Mouse (Mus musculus) embryonic facial prominence, embryonic 15.5 days (tissue): ENCODE results near the gene Kif16b. TPM values are rescaled to one million over a fixed set of nuclear protein-coding genes. Genes with fewer than 3 reads are reported as not detected.
A peak's percentile ranks its signal among the peaks of the same experiment; 100 is the strongest.

Source experiments
- ATAC-seq: fragments of 200-750 bp; cut with Nextera tagmentation; 2 replicates; pipeline ENCODE4 v1.8.0; 2017; ENCODE audit warnings: low read depth, moderate TSS enrichment; ENCODE audit not compliant: insufficient number of reproducible peaks, low FRiP score, low TSS enrichment
- H3K27ac ChIP-seq: fragments of 300-500 bp; sonication (generic); replicated peaks from 2 replicates; pipeline ENCODE4 v1.5.1; 2015; ENCODE audit warnings: mild to moderate bottlenecking, inconsistent platforms
- H3K27me3 ChIP-seq: fragments of 300-500 bp; sonication (generic); 2 replicates; pipeline ENCODE4 v1.6.1; 2015; ENCODE audit warnings: inconsistent platforms
- H3K36me3 ChIP-seq: fragments of 300-500 bp; sonication (generic); 2 replicates; pipeline ENCODE4 v1.6.1; 2015; ENCODE audit warnings: mild to moderate bottlenecking, inconsistent platforms
- H3K4me1 ChIP-seq: fragments of 300-500 bp; sonication (generic); 2 replicates; pipeline ENCODE4 v1.6.1; 2015; ENCODE audit warnings: inconsistent platforms
- H3K4me2 ChIP-seq: fragments of 300-500 bp; sonication (generic); replicated peaks from 2 replicates; pipeline ENCODE4 v1.6.1; 2015; ENCODE audit warnings: mild to moderate bottlenecking, inconsistent platforms
- H3K4me3 ChIP-seq: fragments of 300-500 bp; sonication (generic); replicated peaks from 2 replicates; pipeline ENCODE4 v1.5.1; 2015; ENCODE audit warnings: mild to moderate bottlenecking, inconsistent platforms
- H3K9ac ChIP-seq: fragments of 300-500 bp; sonication (generic); 2 replicates; pipeline ENCODE4 v1.6.1; 2015; ENCODE audit warnings: inconsistent platforms
- H3K9me3 ChIP-seq: fragments of 300-500 bp; sonication (generic); replicated peaks from 2 replicates; pipeline ENCODE4 v1.6.1; 2016; ENCODE audit warnings: inconsistent platforms
- WGBS: fragments of 180-500 bp; shearing (Covaris S2); methylation state at CpG from one replicate; pipeline ENCODE4 v1.1.7; 2015; 5-methylcytosine and 5-hydroxymethylcytosine counted together
- polyA plus RNA-seq: library from polyadenylated mRNA; unstranded; fragments of >200 nt; fragmentation: Nextera tagmentation; extraction: Ambion mirVana; gene quantifications from 2 replicates; pipeline ENCODE4 v1.2.1, GENCODE M21; 2015

The Kif16b gene
- polyA plus RNA-seq, 1 experiment from 2014 or later: 10.9 TPM

DNA sequence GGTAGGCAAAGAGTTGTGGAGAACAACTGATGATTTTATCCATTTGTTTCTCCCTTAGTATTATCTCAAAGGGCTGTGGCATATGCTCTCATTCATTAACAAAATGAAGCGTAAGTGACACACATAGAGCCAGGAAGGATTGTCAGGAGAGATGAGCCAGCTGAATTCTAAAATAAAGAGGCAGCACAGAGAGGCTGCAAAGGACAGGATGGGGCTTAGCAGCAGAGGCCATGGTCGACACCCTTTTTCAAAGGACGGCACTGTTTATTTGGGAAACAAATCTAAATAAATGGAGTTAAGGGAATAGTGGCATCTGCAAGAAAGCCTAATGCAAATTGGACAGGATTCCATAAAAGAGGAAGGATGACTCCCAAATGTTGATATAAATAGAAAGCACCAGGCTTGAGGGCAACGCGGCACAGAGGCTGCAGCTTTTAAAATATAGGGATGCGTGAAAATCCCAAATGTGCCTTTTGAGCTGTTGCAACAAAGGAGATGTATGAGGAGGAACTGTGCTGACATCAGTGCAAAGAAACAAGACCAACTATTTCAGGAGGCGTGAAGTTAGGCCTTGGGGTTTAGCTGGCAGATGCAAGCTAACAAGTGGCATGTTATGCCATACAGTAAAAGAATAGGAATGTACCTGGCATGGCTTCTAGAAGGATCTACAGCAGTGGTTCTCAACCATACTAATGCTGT, 265.6 kb downstream of the Kif16b start:
- H3K4me2 ChIP-seq: no peak overlapping the region
- no peaks in the 10 kb centered on the region for H3K27me3 ChIP-seq
- H3K36me3 ChIP-seq: no peaks in the 10 kb centered on the region
- no peaks in the 10 kb centered on the region for H3K4me1 ChIP-seq
- 77% methylated on average over 7 of the region's 7 CpGs for WGBS
- H3K4me3 ChIP-seq: no peak overlapping the region
- H3K9ac ChIP-seq: no peak overlapping the region
- no peaks in the 10 kb centered on the region for H3K9me3 ChIP-seq
- H3K27ac ChIP-seq: no peak overlapping the region
- no peak for ATAC-seq

DNA sequence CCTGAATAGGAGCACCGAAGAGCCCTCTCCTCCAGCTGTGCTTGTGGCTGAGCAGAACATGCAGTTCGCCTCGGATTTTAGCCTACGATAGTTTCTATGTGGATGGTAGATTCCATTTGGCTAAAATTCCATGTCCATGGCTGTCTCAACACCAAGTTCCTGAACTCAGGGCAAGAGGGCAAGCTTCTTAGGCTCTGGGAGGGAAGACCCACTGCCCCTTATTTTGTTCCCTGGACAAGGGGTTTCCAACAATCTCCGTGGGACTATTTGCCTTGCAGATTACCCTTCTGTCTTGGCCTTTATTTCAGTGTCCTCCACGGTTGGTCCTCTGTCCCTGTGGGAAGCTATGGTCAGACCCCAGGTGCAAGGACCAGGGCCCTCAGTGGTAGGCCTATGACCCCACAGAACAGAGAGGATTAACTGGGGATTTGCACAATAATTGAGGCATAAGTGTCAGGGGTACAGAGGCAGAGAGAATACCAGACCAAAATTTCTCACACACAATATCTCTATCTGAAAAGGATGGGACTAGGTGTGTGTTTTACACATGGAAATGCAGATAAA, 267.3 kb downstream of the Kif16b start:
- no peak overlapping the region for H3K9ac ChIP-seq
- H3K4me3 ChIP-seq: no peak overlapping the region
- H3K9me3 ChIP-seq: no peaks in the 10 kb centered on the region
- H3K4me2 ChIP-seq: no peak overlapping the region
- no peak overlapping the region for H3K27ac ChIP-seq
- ATAC-seq: no peak
- H3K36me3 ChIP-seq: no peaks in the 10 kb centered on the region
- 71% methylated on average over 6 of the region's 6 CpGs for WGBS
- no peaks in the 10 kb centered on the region for H3K4me1 ChIP-seq
- H3K27me3 ChIP-seq: no peaks in the 10 kb centered on the region

- no peak for ATAC-seq
- Histone ChIP-seq H3K9me3 (no peaks in the 10 kb centered on the region), H3K27ac (no peak overlapping the region), H3K27me3 (no peaks in the 10 kb centered on the region), H3K9ac (no peak overlapping the region), H3K4me3 (no peak overlapping the region), H3K4me1 (no peaks in the 10 kb centered on the region), H3K36me3 (no peaks in the 10 kb centered on the region), H3K4me2 (no peak overlapping the region)
- WGBS: 77% methylated on average over 2 of the region's 2 CpGs
Measured at GRCm38 (mm10) chr2:142629523-142630312, 271.6 kb downstream of the Kif16b start.

DNA sequence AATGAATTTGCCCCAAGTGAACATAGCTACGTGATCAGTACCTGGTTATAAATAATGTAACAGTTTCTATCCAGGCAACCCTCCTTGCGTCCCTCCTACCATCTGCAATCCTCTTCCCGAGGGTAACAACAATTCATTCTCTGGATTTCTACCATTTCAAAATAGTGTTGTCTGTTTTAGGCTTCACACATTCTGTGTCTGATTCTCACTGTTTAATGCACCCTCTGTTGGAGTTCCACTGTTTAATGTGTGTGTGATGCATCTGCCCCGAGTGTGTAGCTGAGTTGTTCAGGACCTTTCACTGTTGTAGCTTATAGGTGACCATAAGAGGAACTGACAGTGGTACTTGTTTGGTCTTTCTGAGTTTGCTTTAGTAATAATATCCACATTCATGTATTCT, 275.6 kb downstream of the Kif16b start:
- no peaks in the 10 kb centered on the region for H3K27me3 ChIP-seq
- ATAC-seq: no peak
- no peaks in the 10 kb centered on the region for H3K36me3 ChIP-seq
- no peak overlapping the region for H3K4me2 ChIP-seq
- no peaks in the 10 kb centered on the region for H3K4me1 ChIP-seq
- H3K4me3 ChIP-seq: no peak overlapping the region
- WGBS: 82% methylated on average over 4 of the region's 4 CpGs
- no peaks in the 10 kb centered on the region for H3K9me3 ChIP-seq
- no peak overlapping the region for H3K9ac ChIP-seq
- H3K27ac ChIP-seq: no peak overlapping the region

GRCm38 (mm10) chr2:142625101-142625500, 276.2 kb downstream of the Kif16b start:
- H3K4me1 ChIP-seq: no peaks in the 10 kb centered on the region
- WGBS: 39% methylated on average over 3 of the region's 3 CpGs
- H3K36me3 ChIP-seq: no peaks in the 10 kb centered on the region
- H3K9me3 ChIP-seq: no peaks in the 10 kb centered on the region
- H3K27ac ChIP-seq: no peak overlapping the region
- no peak overlapping the region for H3K4me3 ChIP-seq
- no peak overlapping the region for H3K9ac ChIP-seq
- no peaks in the 10 kb centered on the region for H3K27me3 ChIP-seq
- ATAC-seq: no peak
- no peak overlapping the region for H3K4me2 ChIP-seq

DNA sequence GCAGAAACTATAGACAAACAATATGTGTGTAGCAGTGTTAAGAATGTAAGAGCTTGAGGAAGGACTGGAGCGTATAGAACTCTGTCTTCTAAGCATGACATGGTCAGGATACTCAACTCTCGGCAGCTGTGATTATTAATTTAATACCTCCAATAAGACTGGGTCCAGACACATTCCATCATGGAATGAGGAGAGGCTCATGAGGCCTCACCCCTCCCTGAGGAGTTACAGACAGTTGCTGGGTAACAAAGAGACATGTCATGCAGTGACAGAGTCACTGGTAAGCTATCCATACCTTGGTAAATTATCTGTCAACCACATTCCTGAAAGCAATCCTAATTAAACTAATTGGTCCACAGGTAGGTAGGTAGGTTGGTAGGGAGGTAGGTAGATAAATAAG, 277.1 kb downstream of the Kif16b start:
- H3K36me3 ChIP-seq: no peaks in the 10 kb centered on the region
- WGBS: 62% methylated on average over 2 of the region's 2 CpGs

GRCm38 (mm10) chr2:142621152-142621551, 280.2 kb downstream of the Kif16b start:
- no peaks in the 10 kb centered on the region for H3K9me3 ChIP-seq
- ATAC-seq: no peak
- H3K27ac ChIP-seq: no peak overlapping the region
- WGBS: 96% methylated on average over 4 of the region's 4 CpGs
- no peak overlapping the region for H3K4me3 ChIP-seq
- H3K4me1 ChIP-seq: no peaks in the 10 kb centered on the region
- no peaks in the 10 kb centered on the region for H3K27me3 ChIP-seq
- H3K36me3 ChIP-seq: no peaks in the 10 kb centered on the region
- no peak overlapping the region for H3K4me2 ChIP-seq
- H3K9ac ChIP-seq: no peak overlapping the region

More for the DNA sequence above, 277.1 kb downstream of the Kif16b start:
- Histone ChIP-seq H3K27me3 (no peaks in the 10 kb centered on the region), H3K4me3 (no peak overlapping the region), H3K4me2 (no peak overlapping the region), H3K27ac (no peak overlapping the region), H3K4me1 (no peaks in the 10 kb centered on the region), H3K9ac (no peak overlapping the region), H3K9me3 (no peaks in the 10 kb centered on the region)
- no peak for ATAC-seq

DNA sequence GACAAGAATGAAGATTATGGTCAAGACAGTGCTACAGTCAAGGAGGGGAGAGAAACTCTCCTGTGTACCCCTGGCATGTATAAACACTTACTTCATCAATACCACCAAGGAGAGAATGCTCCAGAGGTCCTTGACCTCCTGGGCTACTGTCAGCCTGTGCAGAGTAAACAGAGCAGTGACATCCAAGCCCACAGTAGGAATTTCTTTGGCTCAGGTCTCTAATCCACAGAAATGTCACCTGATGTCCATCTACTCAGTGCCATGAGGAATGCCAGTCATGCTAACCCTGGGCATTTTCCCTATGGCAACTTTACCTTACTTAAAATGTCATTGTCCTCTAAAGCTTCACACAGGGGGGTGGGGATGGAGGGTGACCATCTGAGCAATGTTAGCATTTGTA, 281.4 kb downstream of the Kif16b start:
- no peak for ATAC-seq
- no peak overlapping the region for H3K27ac ChIP-seq
- no peaks in the 10 kb centered on the region for H3K36me3 ChIP-seq
- H3K9ac ChIP-seq: no peak overlapping the region
- H3K4me2 ChIP-seq: no peak overlapping the region
- no peaks in the 10 kb centered on the region for H3K4me1 ChIP-seq
- no peaks in the 10 kb centered on the region for H3K27me3 ChIP-seq
- no peaks in the 10 kb centered on the region for H3K9me3 ChIP-seq
- H3K4me3 ChIP-seq: no peak overlapping the region

GRCm38 (mm10) chr2:142614535-142614934, 286.8 kb downstream of the Kif16b start:
- whole genome bisulfite sequencing: 38% methylated on average over 5 of the region's 5 CpGs
- H3K4me3 ChIP-seq: no peak overlapping the region
- peaks cover 2% of the 10 kb centered on the region; the same call in 1 of the 2 replicates for H3K4me1 ChIP-seq
- no peak overlapping the region for H3K4me2 ChIP-seq
- no peaks in the 10 kb centered on the region for H3K36me3 ChIP-seq
- H3K27ac ChIP-seq: peak overlapping the region; percentile 74
- peak; percentile 67; the same call in 1 of the 2 replicates for ATAC-seq
- no peaks in the 10 kb centered on the region for H3K9me3 ChIP-seq
- no peak overlapping the region for H3K9ac ChIP-seq
- no peaks in the 10 kb centered on the region for H3K27me3 ChIP-seq

DNA sequence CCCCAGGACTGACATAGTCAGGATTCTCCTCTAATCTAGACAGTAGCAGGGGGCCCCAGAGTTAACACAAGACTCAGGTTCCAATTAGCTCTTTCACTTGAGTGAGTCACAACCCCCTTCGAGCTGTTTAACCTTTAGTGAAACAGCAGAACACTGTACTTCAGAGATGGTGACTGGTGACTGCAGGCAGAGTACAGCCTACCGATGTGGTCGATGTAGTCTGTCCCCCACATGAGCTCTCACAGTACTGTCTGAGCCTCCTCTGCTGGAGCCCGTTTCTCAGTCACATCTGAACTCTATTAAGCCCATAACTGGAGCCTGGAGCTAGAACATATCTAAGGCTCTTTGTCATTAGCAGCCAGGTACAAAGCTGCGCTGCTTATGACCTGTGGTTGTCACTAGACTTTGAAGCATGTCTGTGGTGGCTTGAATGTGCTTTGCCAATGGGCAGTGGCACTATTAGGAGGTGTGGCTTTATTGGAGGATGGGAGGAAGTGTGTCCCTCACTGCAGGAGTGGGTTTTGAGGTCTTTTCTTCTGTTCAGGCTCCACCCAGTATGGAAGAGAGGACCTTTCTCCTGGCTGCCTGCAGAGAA, 288.9 kb downstream of the Kif16b start:
- Histone ChIP-seq H3K27ac (no peak overlapping the region), H3K4me1 (peaks cover 14% of the 10 kb centered on the region), H3K4me3 (no peak overlapping the region), H3K4me2 (no peak overlapping the region), H3K9me3 (no peaks in the 10 kb centered on the region), H3K9ac (no peak overlapping the region), H3K36me3 (no peaks in the 10 kb centered on the region), H3K27me3 (no peaks in the 10 kb centered on the region)
- WGBS: 37% methylated on average over 5 of the region's 5 CpGs
- ATAC-seq: no peak

GRCm38 (mm10) chr2:142611113-142611512, 290.2 kb downstream of the Kif16b start:
- no peaks in the 10 kb centered on the region for H3K9me3 ChIP-seq
- no peak for ATAC-seq
- H3K4me2 ChIP-seq: no peak overlapping the region
- no peaks in the 10 kb centered on the region for H3K27me3 ChIP-seq
- H3K36me3 ChIP-seq: no peaks in the 10 kb centered on the region
- H3K27ac ChIP-seq: no peak overlapping the region
- H3K4me1 ChIP-seq: peaks cover 14% of the 10 kb centered on the region
- 65% methylated on average over 6 of the region's 6 CpGs for WGBS
- H3K4me3 ChIP-seq: no peak overlapping the region
- H3K9ac ChIP-seq: no peak overlapping the region
